Mouse (Mus musculus) embryonic facial prominence, embryonic 11.5 days (tissue): ENCODE data around the gene Gpcpd1. TPM values are rescaled to one million over a fixed set of nuclear protein-coding genes. Genes with fewer than 3 reads are reported as not detected.

Experiments used
- ATAC-seq: fragments of 200-750 bp; cut with Nextera tagmentation; replicated peaks from 2 replicates; pipeline ENCODE4 v1.8.0; 2017; ENCODE audit warnings: low read depth; ENCODE audit not compliant: insufficient number of reproducible peaks, low FRiP score, low TSS enrichment
- DNase-seq: peaks from one replicate; pipeline ENCODE4 v3.0.0-alpha.2; 2015; ENCODE audit warnings: low spot score
- H3K27ac ChIP-seq: fragments of 300-500 bp; sonication (generic); replicated peaks from 2 replicates; pipeline ENCODE4 v1.5.1; 2014; ENCODE audit warnings: mild to moderate bottlenecking, low read depth, low read length, control low read depth
- H3K27me3 ChIP-seq: fragments of 300-500 bp; sonication (generic); 2 replicates; pipeline ENCODE4 v1.6.1; 2014; ENCODE audit warnings: mild to moderate bottlenecking, low read length, moderate library complexity, mixed read lengths; ENCODE audit not compliant: control insufficient read depth, insufficient read depth
- H3K36me3 ChIP-seq: fragments of 300-500 bp; sonication (generic); replicated peaks from 2 replicates; pipeline ENCODE4 v1.6.1; 2014; ENCODE audit warnings: low read depth, mild to moderate bottlenecking, low read length, moderate library complexity, mixed read lengths; ENCODE audit not compliant: control insufficient read depth, insufficient read depth
- H3K4me1 ChIP-seq: fragments of 300-500 bp; sonication (generic); 2 replicates; pipeline ENCODE4 v1.6.1; 2014; ENCODE audit warnings: low read length, mixed read lengths; ENCODE audit not compliant: control insufficient read depth, insufficient read depth
- H3K4me2 ChIP-seq: fragments of 300-500 bp; sonication (generic); 2 replicates; pipeline ENCODE4 v1.6.1; 2014; ENCODE audit warnings: low read depth, mild to moderate bottlenecking, control low read depth, low read length, moderate library complexity
- H3K4me3 ChIP-seq: fragments of 300-500 bp; sonication (generic); 2 replicates; pipeline ENCODE4 v1.5.1; 2014; ENCODE audit warnings: low read depth, low read length, control low read depth
- H3K9ac ChIP-seq: fragments of 300-500 bp; sonication (generic); replicated peaks from 2 replicates; pipeline ENCODE4 v1.6.1; 2014; ENCODE audit warnings: mild to moderate bottlenecking, control low read depth, low read length
- H3K9me3 ChIP-seq: fragments of 300-500 bp; sonication (generic); replicated peaks from 2 replicates; pipeline ENCODE4 v1.6.1; 2016; ENCODE audit warnings: mild to moderate bottlenecking, low read length, inconsistent platforms, mixed read lengths; ENCODE audit not compliant: control insufficient read depth
- WGBS: fragments of 180-500 bp; shearing (Covaris S2); extraction: QIAGEN DNeasy Blood & Tissue Kit; methylation state at CpG from one replicate; pipeline ENCODE4 v1.1.7; 2014; 5-methylcytosine and 5-hydroxymethylcytosine counted together
- polyA plus RNA-seq: library from polyadenylated mRNA; unstranded; fragments of >200 nt; fragmentation: Nextera tagmentation; extraction: Ambion mirVana; gene quantifications from 2 replicates; pipeline ENCODE4 v1.2.1, GENCODE M21; 2014

Gene Gpcpd1
- polyA plus RNA-seq, 1 experiment from 2014 or later: 40.1 TPM

DNA sequence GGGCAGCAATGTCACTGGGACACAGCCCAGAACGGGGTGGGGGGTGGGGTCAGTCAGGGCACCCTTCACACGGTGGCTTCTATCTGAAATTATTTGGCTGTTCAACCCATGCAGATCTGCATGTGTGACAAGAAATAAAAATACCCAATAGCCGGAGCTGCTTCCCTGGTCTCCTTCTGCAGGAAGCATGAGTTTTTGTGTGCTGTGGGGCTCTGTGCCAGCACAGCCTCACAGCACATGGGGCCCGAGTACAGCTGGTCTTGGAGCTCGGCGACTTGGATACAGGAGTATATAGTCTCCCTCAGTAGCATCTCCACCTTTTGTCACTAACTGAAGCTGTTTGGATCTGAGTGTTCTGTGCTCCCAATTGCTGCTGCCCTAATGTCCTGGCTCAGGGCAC, 73.2 kb downstream of the Gpcpd1 start:
- H3K27ac ChIP-seq: no peak overlapping the region
- H3K4me2 ChIP-seq: no peak overlapping the region
- no peaks in the 10 kb centered on the region for H3K27me3 ChIP-seq
- H3K9ac ChIP-seq: no peak overlapping the region
- no peak overlapping the region for H3K4me3 ChIP-seq
- 68% methylated on average over 6 of the region's 6 CpGs for WGBS
- no peak for DNase-seq
- H3K36me3 ChIP-seq: no peaks in the 10 kb centered on the region
- ATAC-seq: no peak
- H3K9me3 ChIP-seq: no peaks in the 10 kb centered on the region
- H3K4me1 ChIP-seq: no peaks in the 10 kb centered on the region

DNA sequence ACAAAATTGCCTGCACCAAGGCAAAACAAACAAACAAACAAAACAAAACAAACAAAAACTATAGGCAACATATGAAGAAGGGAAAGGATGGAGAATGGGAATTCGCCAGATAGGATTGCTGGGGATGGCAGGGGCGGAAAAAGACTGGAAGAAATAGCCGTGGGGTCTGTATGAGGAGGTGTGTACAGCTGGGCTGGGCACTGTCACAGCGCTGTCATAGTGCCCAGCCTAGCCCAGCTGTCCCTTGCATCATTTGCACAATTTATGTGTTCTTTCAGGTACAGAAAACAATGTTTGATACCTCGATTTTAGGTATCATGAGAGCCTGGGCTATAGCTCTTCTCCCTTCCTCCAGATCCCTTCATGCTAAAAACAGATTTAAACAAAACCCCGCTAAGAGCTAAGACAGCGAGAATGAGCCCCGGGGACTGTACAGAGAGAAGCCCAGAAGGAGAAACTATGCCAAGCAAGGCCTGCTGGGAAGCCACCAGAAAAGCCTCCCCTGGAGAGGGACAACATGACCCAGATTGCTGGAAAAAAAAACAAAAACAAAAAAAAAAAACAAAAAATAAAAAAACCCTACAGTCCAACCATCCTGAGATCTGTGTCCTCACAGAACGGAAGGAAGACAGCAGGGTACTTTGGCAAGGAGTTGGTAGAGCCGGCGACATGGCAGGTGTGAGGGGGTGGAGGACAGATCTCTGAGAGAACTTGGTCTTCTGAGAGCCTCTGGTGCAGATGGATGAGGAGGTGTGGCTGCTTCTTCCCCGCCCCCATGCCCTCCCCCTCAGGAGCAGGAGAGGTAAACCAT, 74.0 kb downstream of the Gpcpd1 start:
- H3K9ac ChIP-seq: no peak overlapping the region
- no peak overlapping the region for H3K4me3 ChIP-seq
- H3K4me2 ChIP-seq: no peak overlapping the region
- DNase-seq: no peak
- WGBS: 78% methylated on average over 12 of the region's 12 CpGs
- no peaks in the 10 kb centered on the region for H3K27me3 ChIP-seq
- no peaks in the 10 kb centered on the region for H3K9me3 ChIP-seq
- no peak for ATAC-seq
- no peak overlapping the region for H3K27ac ChIP-seq
- H3K4me1 ChIP-seq: no peaks in the 10 kb centered on the region
- H3K36me3 ChIP-seq: no peaks in the 10 kb centered on the region

DNA sequence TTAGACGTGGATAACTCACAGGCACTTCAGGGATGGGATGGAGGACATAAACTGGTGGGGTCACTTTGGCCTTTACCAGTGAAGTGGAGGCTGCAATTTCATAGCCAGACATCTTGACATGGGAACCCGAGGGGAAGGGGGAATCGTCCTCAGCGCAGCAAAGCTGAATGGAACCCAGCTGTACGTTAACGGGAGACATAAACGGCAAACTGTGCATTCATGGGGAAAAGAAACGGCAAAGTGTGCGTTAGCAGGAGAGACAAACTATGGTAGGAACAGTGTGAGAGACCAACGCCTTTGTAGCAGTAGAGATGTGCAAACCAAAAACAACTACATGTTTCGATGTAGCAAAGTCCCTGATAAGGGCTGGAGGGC, 74.6 kb downstream of the Gpcpd1 start:
- Histone ChIP-seq H3K4me2 (no peak overlapping the region), H3K4me1 (no peaks in the 10 kb centered on the region), H3K4me3 (no peak overlapping the region), H3K27me3 (no peaks in the 10 kb centered on the region), H3K9ac (no peak overlapping the region), H3K36me3 (no peaks in the 10 kb centered on the region), H3K9me3 (no peaks in the 10 kb centered on the region), H3K27ac (no peak overlapping the region)
- DNase-seq (no peak), ATAC-seq (no peak)
- WGBS: 74% methylated on average over 11 of the region's 11 CpGs

DNA sequence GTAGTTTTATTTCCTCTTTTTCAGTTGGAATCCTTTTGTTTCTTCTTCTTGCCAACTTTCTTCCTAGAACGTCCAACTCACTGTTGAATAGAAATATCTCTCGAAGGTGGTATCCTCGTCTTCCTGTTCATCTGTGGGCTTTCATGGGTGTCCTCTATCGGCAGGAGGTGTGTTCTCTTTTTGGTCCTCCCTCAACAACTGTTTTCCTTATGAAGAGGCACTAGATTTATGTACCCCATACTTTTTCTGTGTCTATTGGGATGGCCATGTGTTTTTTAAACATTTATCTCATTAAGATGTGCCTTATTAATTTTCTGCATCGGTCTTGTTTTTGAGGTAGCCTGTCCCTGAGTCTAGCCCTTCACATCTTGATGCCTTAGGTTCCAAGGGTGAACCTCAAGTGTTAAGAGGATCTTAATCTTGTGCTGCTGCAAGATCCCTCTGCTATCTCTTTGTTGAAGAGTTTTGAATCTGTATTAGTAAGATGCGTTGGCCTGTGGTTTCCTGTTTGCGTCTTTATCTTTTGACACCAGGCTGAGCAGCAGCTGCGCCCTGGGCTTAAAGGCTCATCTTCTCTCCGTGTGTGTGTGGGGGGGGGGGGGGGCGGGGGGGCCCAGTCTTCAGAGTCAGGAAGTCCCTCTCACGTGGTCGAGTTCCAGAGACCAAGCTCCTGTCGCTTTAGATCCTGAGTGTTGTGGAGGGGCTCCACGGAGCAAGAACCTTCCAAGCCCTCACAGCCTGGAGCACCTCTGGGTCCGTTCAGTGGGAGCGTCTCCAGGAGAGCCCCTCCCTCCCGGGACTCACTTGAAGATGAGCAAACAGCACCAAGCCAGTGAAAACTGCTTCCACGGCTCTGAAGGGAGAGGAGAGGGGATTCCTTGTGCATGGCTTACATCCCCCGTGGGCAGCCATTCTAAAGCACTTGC, 75.2 kb downstream of the Gpcpd1 start:
- no peaks in the 10 kb centered on the region for H3K27me3 ChIP-seq

DNA sequence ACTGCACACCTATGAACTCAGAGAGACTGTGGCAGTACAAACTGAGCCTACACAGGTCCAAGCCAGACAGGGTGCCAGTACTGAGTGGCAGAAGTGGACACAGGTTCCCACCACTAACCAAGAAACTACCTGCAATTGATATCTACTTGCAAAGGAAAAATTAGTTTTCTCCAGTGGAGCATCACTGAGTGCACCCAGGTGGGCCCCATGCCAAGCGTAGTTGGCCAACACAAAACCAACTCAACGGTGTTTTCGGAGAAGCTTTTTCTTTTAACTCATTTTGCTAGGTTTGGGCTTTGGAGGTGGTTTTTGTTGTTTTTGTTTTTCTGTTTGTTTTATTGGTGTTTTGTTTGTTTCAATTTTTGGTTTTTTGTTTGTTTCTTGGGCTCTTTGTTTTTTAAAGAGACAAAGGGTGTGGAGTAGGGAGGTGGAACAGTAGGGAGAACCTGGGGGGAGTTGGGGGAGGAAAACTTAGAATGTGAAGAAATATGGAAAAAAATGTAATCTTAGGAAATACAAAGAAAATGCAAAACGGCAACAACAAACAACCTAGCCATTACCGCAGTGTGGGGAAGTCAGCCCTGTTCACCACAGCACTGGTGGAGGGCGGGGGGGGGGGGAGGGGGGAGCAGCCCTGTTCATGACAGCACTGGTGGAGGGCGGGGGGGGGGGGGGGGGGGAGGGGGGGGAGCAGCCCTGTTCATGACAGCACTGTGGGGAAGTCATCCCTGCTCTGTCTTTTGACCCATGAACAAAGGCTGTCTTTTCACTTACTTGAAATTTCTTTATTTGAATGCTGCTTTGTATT, 76.3 kb downstream of the Gpcpd1 start:
- Histone ChIP-seq H3K36me3 (no peaks in the 10 kb centered on the region), H3K9ac (no peak overlapping the region), H3K4me2 (no peak overlapping the region), H3K27me3 (no peaks in the 10 kb centered on the region), H3K9me3 (no peaks in the 10 kb centered on the region), H3K27ac (no peak overlapping the region), H3K4me3 (no peak overlapping the region), H3K4me1 (no peaks in the 10 kb centered on the region)
- DNase-seq (no peak), ATAC-seq (no peak)
- 93% methylated on average over 5 of the region's 7 CpGs for WGBS

More for the DNA sequence above, 75.2 kb downstream of the Gpcpd1 start:
- Histone ChIP-seq H3K4me3 (no peak overlapping the region), H3K27ac (no peak overlapping the region), H3K4me2 (no peak overlapping the region), H3K36me3 (no peaks in the 10 kb centered on the region), H3K9me3 (no peaks in the 10 kb centered on the region), H3K9ac (no peak overlapping the region), H3K4me1 (no peaks in the 10 kb centered on the region)
- DNase-seq (no peak), ATAC-seq (no peak)
- 48% methylated on average over 19 of the region's 19 CpGs for WGBS

DNA sequence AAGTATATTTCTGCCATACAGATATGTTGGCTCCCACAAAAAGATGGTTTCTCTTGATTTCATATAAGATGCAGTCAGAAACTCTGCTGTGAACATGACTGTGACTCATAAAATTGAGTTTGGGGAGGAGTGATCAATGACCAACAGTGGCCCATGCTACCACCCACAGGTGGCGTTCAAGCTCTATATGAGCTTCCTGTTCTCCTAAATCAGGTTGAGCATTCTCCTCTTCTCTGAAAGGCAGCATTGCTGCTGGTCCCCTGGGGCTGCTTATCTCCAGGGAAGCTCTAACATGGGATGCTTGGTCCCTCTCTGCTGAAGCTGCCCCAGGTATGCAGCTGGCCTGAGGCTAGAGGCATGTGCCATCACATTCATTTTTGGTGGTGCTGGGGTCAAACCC, 77.8 kb downstream of the Gpcpd1 start:
- no peak overlapping the region for H3K4me3 ChIP-seq
- no peaks in the 10 kb centered on the region for H3K36me3 ChIP-seq
- DNase-seq: no peak
- no peak overlapping the region for H3K9ac ChIP-seq
- no peak for ATAC-seq
- H3K27me3 ChIP-seq: no peaks in the 10 kb centered on the region
- no peak overlapping the region for H3K27ac ChIP-seq
- H3K4me1 ChIP-seq: no peaks in the 10 kb centered on the region
- WGBS: 73% methylated on average over 1 of the region's 1 CpGs
- no peak overlapping the region for H3K4me2 ChIP-seq
- no peaks in the 10 kb centered on the region for H3K9me3 ChIP-seq

DNA sequence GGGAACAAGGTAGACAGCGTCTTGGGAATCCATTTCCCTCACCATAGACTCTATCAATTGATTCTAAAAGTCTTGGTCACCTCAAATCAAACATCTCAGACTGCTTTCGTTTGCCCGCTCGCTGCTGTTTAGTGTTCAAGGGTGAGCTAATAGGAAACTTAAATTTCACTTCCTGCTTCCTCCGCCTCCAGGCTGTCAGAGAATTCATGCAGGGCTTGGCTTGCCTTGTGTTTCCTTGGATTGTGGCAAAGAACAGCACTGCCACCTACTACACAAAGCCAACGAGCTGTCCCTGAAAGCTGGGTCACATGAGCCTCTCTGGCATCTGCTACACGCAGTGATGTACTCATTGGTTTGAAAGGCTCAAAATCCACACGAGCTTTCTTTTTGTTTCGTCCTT, 78.3 kb downstream of the Gpcpd1 start:
- no peak for DNase-seq
- Histone ChIP-seq H3K4me2 (no peak overlapping the region), H3K9ac (no peak overlapping the region), H3K9me3 (no peaks in the 10 kb centered on the region), H3K4me1 (no peaks in the 10 kb centered on the region), H3K4me3 (no peak overlapping the region), H3K27me3 (no peaks in the 10 kb centered on the region), H3K27ac (no peak overlapping the region), H3K36me3 (no peaks in the 10 kb centered on the region)
- no peak for ATAC-seq
- 73% methylated on average over 9 of the region's 9 CpGs for WGBS
